Mouse (Mus musculus): ENCODE measurements around the gene Scn7a. TPM values are rescaled to one million over a fixed set of nuclear protein-coding genes. Genes with fewer than 3 reads are reported as not detected.

Gene Scn7a
- 1.5 TPM for polyA plus RNA-seq (2015; fragmentation: Illumina TruSeq; extraction: RNeasy Lipid Tissue Mini Kit (QIAGEN cat#74804); ENCODE audit: low read depth, low replicate concordance)

DNA sequence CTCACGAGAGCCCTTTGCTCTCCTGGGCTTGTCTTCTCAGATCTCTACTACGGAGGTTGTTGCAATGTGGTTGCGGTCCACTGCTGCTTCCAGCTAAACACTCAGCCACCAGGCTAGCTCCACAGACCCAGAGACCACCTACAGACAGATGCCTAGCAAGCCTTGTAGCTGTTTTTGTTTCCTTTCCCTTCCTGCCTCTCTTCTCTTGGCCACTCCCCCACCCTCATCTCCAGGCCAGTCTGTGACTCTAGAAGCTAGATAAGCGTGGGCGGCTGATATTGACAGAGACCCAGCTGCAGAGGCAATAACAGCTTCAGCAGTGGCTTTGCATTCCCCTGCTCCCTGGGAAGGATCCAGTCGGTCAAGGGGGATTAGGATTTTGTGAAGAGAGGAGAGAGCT, at the start of gene Scn7a:
TSS of gene Scn7a (minus strand) at position 150 of the 400 bp plus-strand sequence.

DNA sequence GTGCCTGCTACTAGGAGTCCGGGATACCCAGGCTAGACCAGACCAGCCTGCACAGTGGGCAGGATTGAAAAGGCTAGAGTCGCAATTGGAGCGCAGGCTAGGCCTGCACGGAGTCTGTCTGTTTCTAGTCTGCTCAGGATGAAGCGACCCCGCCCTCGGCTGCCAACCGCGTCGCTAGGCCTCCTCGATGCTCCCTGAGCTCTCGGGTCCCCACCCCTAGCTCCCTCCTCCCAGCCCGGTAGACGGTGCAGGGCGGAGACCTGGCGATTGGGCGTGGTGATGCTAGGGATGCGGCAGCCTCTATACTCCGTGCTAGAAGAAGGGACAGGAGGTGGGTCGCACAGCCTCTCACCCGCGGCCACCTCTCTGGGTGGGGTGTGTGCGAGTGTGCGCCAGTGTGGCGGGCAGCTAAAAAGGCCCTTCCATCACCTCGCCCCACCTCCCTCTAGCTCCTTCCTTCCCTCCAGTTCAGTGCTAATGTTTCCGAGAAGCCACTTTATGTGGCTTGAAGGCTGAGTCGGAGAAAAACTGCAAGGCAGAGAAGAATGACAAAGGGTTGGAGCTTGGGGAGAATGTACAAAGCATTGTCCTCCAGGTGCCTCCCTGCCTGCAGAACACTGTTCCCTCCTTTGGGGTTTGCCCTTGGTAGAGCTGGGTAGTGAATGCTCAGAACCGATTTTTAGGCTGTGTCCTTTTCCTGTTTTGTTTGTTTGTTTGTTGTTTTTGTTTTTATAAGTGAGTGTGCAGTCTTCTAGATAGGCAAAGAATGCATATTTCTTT, 149.9 kb downstream of the Scn7a start, which contains the start of gene Scn9a:
TSS of gene Scn9a (minus strand) at position 383 of the 780 bp plus-strand sequence.

Other genes starting within 250 kb of the Scn7a start
- 0.94 TPM for gene Scn9a, start 150.0 kb downstream of the Scn7a start, polyA plus RNA-seq (2015; fragmentation: Illumina TruSeq; extraction: RNeasy Lipid Tissue Mini Kit (QIAGEN cat#74804); ENCODE audit: low read depth, low replicate concordance)

Data from brain, adult 10 weeks (tissue).